23 mouse cellular contexts compared by ENCODE assay signal in genomic region chr9:21695229-21695792, GRCm38 (mm10). TPM values are rescaled to one million over a fixed set of nuclear protein-coding genes. Genes with fewer than 3 reads are reported as not detected.
DNase-seq lines count a peak whose midpoint lies in the region; ATAC-seq and TF ChIP-seq lines count a peak whose summit lies in the region.
"Had no signal": no experiment of that assay in that cellular context is flagged by ENCODE, and none has a peak within 500 bp of the region (broad histone marks: within the 10 kb centered on the region; RNA-seq: fewer than 3 reads in every experiment).

No protein-coding gene starts in this region.

- H3K36me3 ChIP-seq in MEL (ENCODE audit: control insufficient read depth in 1 of 2, insufficient read depth in 2 of 2, low read length in 2 of 2), result peaks cover 0 to 63% of the 10 kb centered on the region in 2 experiments; a peak in 2 of 4 replicates
- peaks cover 47% of the 10 kb centered on the region for H3K36me3 ChIP-seq in thymus, adult 2 months (ENCODE audit: control insufficient read depth, insufficient read depth, low read length)

- 89% methylated on average over 5 of the region's 5 CpGs for WGBS in thymus, adult 2 months

- no peaks in the 10 kb centered on the region for H3K4me1 ChIP-seq in MEL (ENCODE audit: control insufficient read depth in 1 of 2, insufficient read depth in 2 of 2, low read length in 2 of 2)
- H3K4me1 ChIP-seq in thymus, adult 2 months (replicated peaks; ENCODE audit: control insufficient read depth, insufficient read depth, low read length), result no peaks in the 10 kb centered on the region
- H3K4me1 ChIP-seq: embryonic facial prominence, embryonic 10.5 days; embryonic facial prominence, embryonic 12.5 days; forebrain, embryonic 13.5 days; forebrain, embryonic 15.5 days had no signal

- DNase-seq in 416B (ENCODE audit: low read depth) (peak; percentile 84), MEL (ENCODE audit: low read depth, low spot score) (no peak)
- DNase-seq in thymus, adult 2 months, result no peak
- no peak for DNase-seq in thymus, postnatal 36 days
- DNase-seq in heart, postnatal 25 days (ENCODE audit: low spot score), result no peak
- DNase-seq: adrenal gland, adult 8-10 months; adrenal gland, postnatal 14 days; B cell, adult 2 months; cerebellum, adult 11-12 months; cerebellum, adult 2 months; cerebellum, adult 9-10 months; cerebellum, postnatal 10 days; cerebellum, postnatal 25 days; forebrain, postnatal 0 days had no signal

- H3K9me3 ChIP-seq in MEL (replicated peaks; ENCODE audit: insufficient read depth, low read length), result no peaks in the 10 kb centered on the region
- H3K9me3 ChIP-seq: embryonic facial prominence, embryonic 10.5 days; embryonic facial prominence, embryonic 12.5 days; forebrain, embryonic 13.5 days; forebrain, embryonic 15.5 days; G1E had no signal

- H3K9ac ChIP-seq in MEL (ENCODE audit: control insufficient read depth, low read depth, low read length, poor library complexity, severe bottlenecking), result no peak overlapping the region
- H3K9ac ChIP-seq: embryonic facial prominence, embryonic 12.5 days; forebrain, embryonic 13.5 days; forebrain, embryonic 15.5 days; forebrain, postnatal 0 days had no signal

- intact Hi-C loops in heart, postnatal 25 days (cut with DNase I), result loop anchor here (5.0 kb wide), 1 partner anchor 177 kb away; no protein-coding TSS in a partner anchor

- no peak for TF ChIP-seq RAD21 in MEL (IDR thresholded peaks at IDR 0.05; ENCODE audit: low read depth, low read length)

- TF ChIP-seq POLR2A in MEL (IDR thresholded peaks at IDR 0.05; ENCODE audit: control insufficient read depth in 1 of 2, insufficient read depth in 1 of 2, low read depth in 1 of 2, low read length in 2 of 2, poor library complexity in 1 of 2), result no peak
- no peak for TF ChIP-seq POLR2A in thymus, adult 2 months (IDR thresholded peaks at IDR 0.05; ENCODE audit: control insufficient read depth, extremely low read depth, insufficient read depth, low read length, poor library complexity)

- H3K79me2 ChIP-seq in MEL (ENCODE audit: control insufficient read depth, insufficient read depth, low read length, poor library complexity), result no peaks in the 10 kb centered on the region

- H3K27me3 ChIP-seq in MEL (ENCODE audit: control insufficient read depth in 1 of 2, insufficient read depth in 2 of 2, low read length in 2 of 2), result no peaks in the 10 kb centered on the region
- H3K27me3 ChIP-seq in thymus, adult 2 months (ENCODE audit: control insufficient read depth, insufficient read depth, low read length), result no peaks in the 10 kb centered on the region
- H3K27me3 ChIP-seq: CH12.LX; embryonic facial prominence, embryonic 12.5 days; forebrain, embryonic 13.5 days; forebrain, embryonic 15.5 days had no signal

- H3K4me3 ChIP-seq in MEL (ENCODE audit: control insufficient read depth in 1 of 2, insufficient read depth in 1 of 2, low read depth in 2 of 2, low read length in 2 of 2), result no peak overlapping the region
- H3K4me3 ChIP-seq in thymus, adult 2 months (ENCODE audit: control insufficient read depth, insufficient read depth, low read length), result no peak overlapping the region
- H3K4me3 ChIP-seq: embryonic facial prominence, embryonic 10.5 days; embryonic facial prominence, embryonic 12.5 days; forebrain, embryonic 13.5 days; forebrain, embryonic 15.5 days had no signal

- no peak for TF ChIP-seq CTCF in MEL (IDR thresholded peaks at IDR 0.05 in 2 of 3, conservative IDR thresholded peaks at IDR 0.05 in 1 of 3; ENCODE audit: control insufficient read depth in 1 of 3, insufficient read depth in 1 of 3, low read depth in 2 of 3, low read length in 3 of 3, poor library complexity in 1 of 3, severe bottlenecking in 1 of 3)
- no peak for TF ChIP-seq CTCF in thymus, adult 2 months (IDR thresholded peaks at IDR 0.05; ENCODE audit: borderline replicate concordance, control insufficient read depth, extremely low read depth, insufficient read depth, low read length, poor library complexity)

- no peak overlapping the region for H3K27ac ChIP-seq in MEL (ENCODE audit: control insufficient read depth, low read depth, low read length)
- no peak overlapping the region for H3K27ac ChIP-seq in thymus, adult 2 months (ENCODE audit: control insufficient read depth, insufficient read depth, low read length)
- H3K27ac ChIP-seq: embryonic facial prominence, embryonic 10.5 days; embryonic facial prominence, embryonic 12.5 days; forebrain, embryonic 13.5 days; forebrain, embryonic 15.5 days had no signal

- no peak for TF ChIP-seq EP300 in MEL (IDR thresholded peaks at IDR 0.05; ENCODE audit: low read depth in 1 of 2, low read length in 2 of 2)

- ATAC-seq in megakaryocyte, adult 5-6 weeks (ENCODE audit: poor library complexity, severe bottlenecking), result peak; percentile 20; the same call in 1 of the 2 replicates
- ATAC-seq: activated CD4-positive, CD25-positive, alpha-beta regulatory T cell, adult 4 months; CD4-positive, CD25-positive, alpha-beta regulatory T cell, adult 4 months; forebrain, embryonic 13.5 days; forebrain, embryonic 15.5 days; forebrain, postnatal 0 days had no signal

TF ChIP-seq in MEL, 35 proteins besides CTCF, POLR2A, EP300 and RAD21:
- no peak for TF ChIP-seq POLR2AphosphoS2 (IDR thresholded peaks at IDR 0.05; ENCODE audit: low read length)
- no peak for TF ChIP-seq RCOR1 (IDR thresholded peaks at IDR 0.05; ENCODE audit: low read depth, low read length)
- no peak for TF ChIP-seq UBTF (IDR thresholded peaks at IDR 0.05; ENCODE audit: borderline replicate concordance, insufficient read depth, low read depth, low read length)
- peak; percentile 88 for TF ChIP-seq ZNF384 (IDR thresholded peaks at IDR 0.05; ENCODE audit: low read depth, low read length)
TF ChIP-seq in MEL: peak in this region for 1.

RNA-seq across cellular contexts. Expression of gene Ldlr, which starts 28.0 kb away (rescaled TPM):
- 58.1 and 69.1 TPM in 2 replicates for total RNA-seq in MEL (2012; rRNA removed)
- 10 to 100 TPM in 1 of 2 experiments, not detected in 1; 90.6 TPM for polyA plus RNA-seq in MEL (2012; ENCODE audit: insufficient read depth in 1 of 2, insufficient read length in 2 of 2, low read depth in 1 of 2, low replicate concordance in 2 of 2, missing spikeins in 1 of 2)
- total RNA-seq in megakaryocyte, adult 5-6 weeks (2015), result 23.8 and 25.6 TPM in 2 replicates
- total RNA-seq in megakaryocyte, adult 5-6 weeks (2017), result 50.1 and 51.5 TPM in 2 replicates
- 23.9 and 30.5 TPM in 2 replicates for polyA plus RNA-seq in thymus, adult 2 months (2012; rRNA removed)
- 1 to 10 TPM; 2.7 to 3.1 TPM for total RNA-seq in heart, postnatal 25 days (2021)

Comparison
In these comparisons a context has a peak if more than half of its experiments do, and no peak if none do; other contexts are left out.
1. RNA of gene Ldlr, which starts 28.0 kb away (total RNA-seq): 58.1 to 69.1 TPM in MEL and 23.8 to 51.5 TPM in megakaryocyte, adult 5-6 weeks; 2.7 to 3.1 TPM in heart, postnatal 25 days; every median in the first group is over 4 times any median in the second.